In the genomic region with DNA sequence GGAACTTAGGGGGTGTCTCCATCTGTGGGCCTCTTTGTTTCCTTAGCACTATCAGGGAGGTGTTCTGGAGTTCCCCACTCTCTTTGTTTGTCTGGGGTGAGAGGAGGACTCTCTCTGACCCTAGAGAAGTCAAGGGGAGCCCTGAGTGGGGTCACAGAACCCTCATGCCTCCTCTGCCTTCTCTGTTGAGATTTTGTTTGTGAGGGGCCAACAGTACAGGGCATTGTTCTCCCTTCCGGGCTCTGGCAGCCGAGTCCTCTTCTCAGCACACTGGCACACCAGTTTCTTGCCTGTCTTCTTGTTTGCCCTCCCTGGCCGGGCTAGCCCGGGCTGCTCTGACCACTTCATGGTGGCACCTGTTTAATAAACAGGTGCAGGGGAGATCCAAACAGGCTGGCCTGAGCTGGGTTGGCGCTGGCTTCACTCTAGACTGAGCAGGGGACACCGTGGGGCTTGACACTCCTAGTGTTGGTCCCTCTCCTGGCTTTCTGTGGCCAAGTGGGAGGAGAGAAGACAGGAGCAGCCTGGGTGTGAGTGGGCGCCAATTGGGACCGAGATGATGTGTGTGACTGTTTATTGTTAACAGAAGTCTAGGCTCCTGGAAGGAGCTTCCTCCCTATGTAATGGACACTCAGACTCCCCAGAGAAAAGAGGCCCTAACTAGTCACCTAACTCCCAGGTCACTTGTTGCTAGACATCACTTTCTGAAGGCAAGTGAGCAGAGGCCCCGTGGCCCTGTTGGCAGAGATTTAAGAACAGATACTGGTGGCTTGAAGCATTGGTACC, we compare ENCODE assay signal across 10 mouse cellular contexts. TPM values are rescaled to one million over a fixed set of nuclear protein-coding genes. Genes with fewer than 3 reads are reported as not detected.
DNase-seq lines count a peak whose midpoint lies in the region; ATAC-seq lines count a peak whose summit lies in the region.
"Had no signal": no experiment of that assay in that cellular context is flagged by ENCODE, and none has a peak within 500 bp of the region (broad histone marks: within the 10 kb centered on the region; RNA-seq: fewer than 3 reads in every experiment).

No protein-coding gene starts in this region.

- no peak overlapping the region for H3K9ac ChIP-seq in midbrain, embryonic 16.5 days (ENCODE audit: low read depth, low read length)
- no peak overlapping the region for H3K9ac ChIP-seq in hindbrain, embryonic 14.5 days
- H3K9ac ChIP-seq in neural tube, embryonic 15.5 days (replicated peaks): no peak overlapping the region
- H3K9ac ChIP-seq: liver, embryonic 15.5 days had no signal

- H3K4me1 ChIP-seq in midbrain, embryonic 10.5 days: peaks cover 40% of the 10 kb centered on the region
- peaks cover 24% of the 10 kb centered on the region for H3K4me1 ChIP-seq in midbrain, embryonic 16.5 days (ENCODE audit: control insufficient read depth, insufficient read depth, low read length)
- peaks cover 38% of the 10 kb centered on the region for H3K4me1 ChIP-seq in hindbrain, embryonic 14.5 days (replicated peaks; ENCODE audit: control insufficient read depth, insufficient read depth, low read length)
- H3K4me1 ChIP-seq in neural tube, embryonic 15.5 days: peaks cover 64% of the 10 kb centered on the region

- no peak overlapping the region for H3K4me2 ChIP-seq in midbrain, embryonic 16.5 days (ENCODE audit: low read length)
- H3K4me2 ChIP-seq in hindbrain, embryonic 14.5 days (replicated peaks): 0 out of 2 replicates have a peak overlapping the region, but pooled peaks have one; percentile 2
- H3K4me2 ChIP-seq in neural tube, embryonic 15.5 days: peak overlapping the region; percentile 20; the same call in 1 of the 2 replicates
- H3K4me2 ChIP-seq: liver, embryonic 15.5 days had no signal

- no peak overlapping the region for H3K4me3 ChIP-seq in midbrain, embryonic 10.5 days
- no peak overlapping the region for H3K4me3 ChIP-seq in midbrain, embryonic 16.5 days (ENCODE audit: low read depth, low read length)
- H3K4me3 ChIP-seq in hindbrain, embryonic 14.5 days (replicated peaks; ENCODE audit: low read length): no peak overlapping the region
- no peak overlapping the region for H3K4me3 ChIP-seq in neural tube, embryonic 15.5 days (replicated peaks)
- H3K4me3 ChIP-seq: liver, embryonic 15.5 days had no signal

- WGBS in midbrain, embryonic 10.5 days: 75% methylated on average over 9 of the region's 9 CpGs
- 66% methylated on average over 9 of the region's 9 CpGs for WGBS in midbrain, embryonic 16.5 days
- WGBS in hindbrain, embryonic 14.5 days: 66% methylated on average over 9 of the region's 9 CpGs
- 67% methylated on average over 9 of the region's 9 CpGs for WGBS in neural tube, embryonic 15.5 days

- peaks cover under 1% of the 10 kb centered on the region; the same call in 1 of the 2 replicates for H3K27me3 ChIP-seq in midbrain, embryonic 10.5 days (ENCODE audit: low read depth, poor library complexity, severe bottlenecking)
- H3K27me3 ChIP-seq in midbrain, embryonic 16.5 days (ENCODE audit: control insufficient read depth, insufficient read depth, low read depth, low read length): no peaks in the 10 kb centered on the region
- no peaks in the 10 kb centered on the region for H3K27me3 ChIP-seq in hindbrain, embryonic 14.5 days (ENCODE audit: control insufficient read depth, insufficient read depth, low read length)
- H3K27me3 ChIP-seq in neural tube, embryonic 15.5 days (replicated peaks): no peaks in the 10 kb centered on the region
- H3K27me3 ChIP-seq: CH12.LX had no signal

- peak overlapping the region; percentile 68 for H3K27ac ChIP-seq in midbrain, embryonic 10.5 days (replicated peaks)
- no peak overlapping the region for H3K27ac ChIP-seq in midbrain, embryonic 16.5 days (ENCODE audit: low read length)
- H3K27ac ChIP-seq in hindbrain, embryonic 14.5 days: peak overlapping the region; percentile 63
- H3K27ac ChIP-seq in neural tube, embryonic 15.5 days (replicated peaks): peak overlapping the region; percentile 60
- H3K27ac ChIP-seq: liver, embryonic 15.5 days had no signal

- intact Hi-C loops in gastrocnemius, postnatal 14 days (cut with DNase I; ENCODE audit: low total_unique reads): no loop called here

- DNase-seq in gastrocnemius, postnatal 14 days: peak; percentile 38
- no peak for DNase-seq in gastrocnemius, postnatal 25 days
- DNase-seq in midbrain, embryonic 10.5 days (ENCODE audit: low spot score): no peak
- DNase-seq in hindbrain, embryonic 14.5 days (ENCODE audit: low spot score): no peak
- DNase-seq in B cell, adult 2 months: no peak

- H3K9me3 ChIP-seq in midbrain, embryonic 10.5 days (replicated peaks): no peaks in the 10 kb centered on the region
- H3K9me3 ChIP-seq in midbrain, embryonic 16.5 days (replicated peaks; ENCODE audit: control insufficient read depth, low read length, poor library complexity, severe bottlenecking): no peaks in the 10 kb centered on the region
- no peaks in the 10 kb centered on the region for H3K9me3 ChIP-seq in hindbrain, embryonic 14.5 days (ENCODE audit: control insufficient read depth, low read length)
- no peaks in the 10 kb centered on the region for H3K9me3 ChIP-seq in neural tube, embryonic 15.5 days (replicated peaks)
- H3K9me3 ChIP-seq: liver, embryonic 15.5 days had no signal

- no peak for ATAC-seq in midbrain, embryonic 16.5 days
- ATAC-seq in hindbrain, embryonic 14.5 days (ENCODE audit: low FRiP score): no peak
- 0 out of 2 replicates have a peak, but pooled peaks have one; percentile 6 for ATAC-seq in neural tube, embryonic 15.5 days (ENCODE audit: low FRiP score)
- no peak for ATAC-seq in monocyte, adult 5-6 weeks (replicated peaks; ENCODE audit: insufficient number of reproducible peaks, low FRiP score, low TSS enrichment, poor library complexity, severe bottlenecking)

- no peaks in the 10 kb centered on the region for H3K36me3 ChIP-seq in midbrain, embryonic 10.5 days
- no peaks in the 10 kb centered on the region for H3K36me3 ChIP-seq in midbrain, embryonic 16.5 days (ENCODE audit: control insufficient read depth, insufficient read depth, low read length)
- 0 out of 2 replicates have a peak, but pooled peaks cover 7% of the 10 kb centered on the region for H3K36me3 ChIP-seq in hindbrain, embryonic 14.5 days (replicated peaks; ENCODE audit: control insufficient read depth, insufficient read depth)
- H3K36me3 ChIP-seq in neural tube, embryonic 15.5 days: peaks cover 3% of the 10 kb centered on the region; the same call in 1 of the 2 replicates
- H3K36me3 ChIP-seq: liver, embryonic 15.5 days had no signal

RNA-seq across cellular contexts. Expression of gene Slc43a2, which starts 6.9 kb away (rescaled TPM):
- 10 to 100 TPM; 25.3 to 30.8 TPM for total RNA-seq in gastrocnemius, postnatal 14 days (2021)
- total RNA-seq in gastrocnemius, postnatal 25 days (2021): 10 to 100 TPM; 23.5 to 26.8 TPM
- polyA plus RNA-seq in midbrain, embryonic 10.5 days (2016; fragmentation: Nextera tagmentation; extraction: Ambion mirVana): 6.5 and 8.2 TPM in 2 replicates
- 19.4 and 21.0 TPM in 2 replicates for polyA plus RNA-seq in midbrain, embryonic 16.5 days (2015; fragmentation: Nextera tagmentation; extraction: Ambion mirVana)
- 13.8 and 15.2 TPM in 2 replicates for polyA plus RNA-seq in hindbrain, embryonic 14.5 days (2014; fragmentation: Nextera tagmentation; extraction: Ambion mirVana)
- polyA plus RNA-seq in neural tube, embryonic 15.5 days (2015; fragmentation: Nextera tagmentation; extraction: Ambion mirVana): 15.7 and 15.8 TPM in 2 replicates
- total RNA-seq in monocyte, adult 5-6 weeks (2017): 33.3 to 44.2 TPM (median 36.6 TPM) in 3 replicates

RNA-seq across cellular contexts. Expression of gene Scarf1, which starts 25.0 kb away (rescaled TPM):
- 1 to 10 TPM; 7.1 to 7.2 TPM for total RNA-seq in gastrocnemius, postnatal 14 days (2021)
- total RNA-seq in gastrocnemius, postnatal 25 days (2021): 1 to 10 TPM; 3.2 to 4.7 TPM
- 4.7 and 4.8 TPM in 2 replicates for polyA plus RNA-seq in midbrain, embryonic 10.5 days (2016; fragmentation: Nextera tagmentation; extraction: Ambion mirVana)
- polyA plus RNA-seq in midbrain, embryonic 16.5 days (2015; fragmentation: Nextera tagmentation; extraction: Ambion mirVana): 3.4 and 4.3 TPM in 2 replicates
- 3.5 and 4.2 TPM in 2 replicates for polyA plus RNA-seq in hindbrain, embryonic 14.5 days (2014; fragmentation: Nextera tagmentation; extraction: Ambion mirVana)
- 3.9 and 4.7 TPM in 2 replicates for polyA plus RNA-seq in neural tube, embryonic 15.5 days (2015; fragmentation: Nextera tagmentation; extraction: Ambion mirVana)
- 1.6 TPM in 2 of 3 replicates, not detected in the other for total RNA-seq in monocyte, adult 5-6 weeks (2017)

RNA-seq across cellular contexts. Expression of gene Rilp, which starts 28.5 kb away (rescaled TPM):
- 10 to 100 TPM; 40.5 to 41.3 TPM for total RNA-seq in gastrocnemius, postnatal 14 days (2021)
- total RNA-seq in gastrocnemius, postnatal 25 days (2021): 10 to 100 TPM; 39.2 to 42.8 TPM
- 0.35 and 0.44 TPM in 2 replicates for polyA plus RNA-seq in midbrain, embryonic 10.5 days (2016; fragmentation: Nextera tagmentation; extraction: Ambion mirVana)
- polyA plus RNA-seq in midbrain, embryonic 16.5 days (2015; fragmentation: Nextera tagmentation; extraction: Ambion mirVana): 2.8 and 2.9 TPM in 2 replicates
- polyA plus RNA-seq in hindbrain, embryonic 14.5 days (2014; fragmentation: Nextera tagmentation; extraction: Ambion mirVana): 2.8 and 3.1 TPM in 2 replicates
- polyA plus RNA-seq in neural tube, embryonic 15.5 days (2015; fragmentation: Nextera tagmentation; extraction: Ambion mirVana): 2.8 and 3.1 TPM in 2 replicates
- total RNA-seq in monocyte, adult 5-6 weeks (2017): 3.7 to 7.0 TPM (median 4.9 TPM) in 3 replicates

RNA-seq across cellular contexts. Expression of gene Pitpna, which starts 49.5 kb away (rescaled TPM):
- total RNA-seq in gastrocnemius, postnatal 14 days (2021): 100 to 1,000 TPM; 176 to 185 TPM
- 100 to 1,000 TPM; 123 to 168 TPM for total RNA-seq in gastrocnemius, postnatal 25 days (2021)
- polyA plus RNA-seq in midbrain, embryonic 10.5 days (2016; fragmentation: Nextera tagmentation; extraction: Ambion mirVana): 63.4 and 65.5 TPM in 2 replicates
- 95.7 and 98.3 TPM in 2 replicates for polyA plus RNA-seq in midbrain, embryonic 16.5 days (2015; fragmentation: Nextera tagmentation; extraction: Ambion mirVana)
- 136 and 159 TPM in 2 replicates for polyA plus RNA-seq in hindbrain, embryonic 14.5 days (2014; fragmentation: Nextera tagmentation; extraction: Ambion mirVana)
- polyA plus RNA-seq in neural tube, embryonic 15.5 days (2015; fragmentation: Nextera tagmentation; extraction: Ambion mirVana): 113 and 117 TPM in 2 replicates
- total RNA-seq in monocyte, adult 5-6 weeks (2017): 113 to 174 TPM (median 147 TPM) in 3 replicates

RNA-seq across cellular contexts. Expression of gene Prpf8, which starts 51.8 kb away (rescaled TPM):
- total RNA-seq in gastrocnemius, postnatal 14 days (2021): 10 to 100 TPM; 64.9 to 68.5 TPM
- 10 to 100 TPM; 56.9 to 59.4 TPM for total RNA-seq in gastrocnemius, postnatal 25 days (2021)
- 67.3 and 72.2 TPM in 2 replicates for polyA plus RNA-seq in midbrain, embryonic 10.5 days (2016; fragmentation: Nextera tagmentation; extraction: Ambion mirVana)
- polyA plus RNA-seq in midbrain, embryonic 16.5 days (2015; fragmentation: Nextera tagmentation; extraction: Ambion mirVana): 42.9 and 47.6 TPM in 2 replicates
- 74.5 and 83.2 TPM in 2 replicates for polyA plus RNA-seq in hindbrain, embryonic 14.5 days (2014; fragmentation: Nextera tagmentation; extraction: Ambion mirVana)
- 43.9 and 44.3 TPM in 2 replicates for polyA plus RNA-seq in neural tube, embryonic 15.5 days (2015; fragmentation: Nextera tagmentation; extraction: Ambion mirVana)
- 65.5 to 114 TPM (median 72.0 TPM) in 3 replicates for total RNA-seq in monocyte, adult 5-6 weeks (2017)
